Mouse (Mus musculus) MEL (cell line): ENCODE data around the gene Poglut1. TPM values are rescaled to one million over a fixed set of nuclear protein-coding genes. Genes with fewer than 3 reads are reported as not detected.

Source experiments
- DNase-seq: peaks from one replicate; pipeline ENCODE4 v3.0.0; 2011; ENCODE audit warnings: low read depth, low spot score
- H3K27ac ChIP-seq: 2 replicates; pipeline ENCODE4 v1.5.1; 2012; ENCODE audit warnings: low read depth, mild to moderate bottlenecking, control low read depth, low read length, moderate library complexity; ENCODE audit not compliant: control insufficient read depth
- H3K27me3 ChIP-seq, 2 experiments: fragments of 150-350 bp in 1 of 2; sonication (generic) in 1 of 2; 2 replicates each; pipeline ENCODE4 v1.6.1; 2012; ENCODE audit warnings: low read length in 2 of 2, mild to moderate bottlenecking in 2 of 2, improper control_type of control experiment in 1 of 2, moderate library complexity in 1 of 2; ENCODE audit not compliant: insufficient read depth in 2 of 2, control insufficient read depth in 1 of 2
- H3K36me3 ChIP-seq, 2 experiments: 2 replicates each; pipeline ENCODE4 v1.6.1; 2012 to 2014; ENCODE audit warnings: low read length in 2 of 2, improper control_type of control experiment in 1 of 2, inconsistent platforms in 1 of 2, mild to moderate bottlenecking in 1 of 2; ENCODE audit not compliant: insufficient read depth in 2 of 2, control insufficient read depth in 1 of 2
- H3K4me1 ChIP-seq, 2 experiments: fragments of 150-350 bp in 1 of 2; sonication (generic) in 1 of 2; 2 replicates each; pipeline ENCODE4 v1.6.1; 2012; ENCODE audit warnings: low read length in 2 of 2, improper control_type of control experiment in 1 of 2, mild to moderate bottlenecking in 1 of 2; ENCODE audit not compliant: insufficient read depth in 2 of 2, control insufficient read depth in 1 of 2
- H3K4me3 ChIP-seq, 2 experiments: fragments of 150-350 bp in 1 of 2; sonication (generic) in 1 of 2; 2 replicates each; pipeline ENCODE4 v1.5.1; 2012; ENCODE audit warnings: low read depth in 2 of 2, low read length in 2 of 2, mild to moderate bottlenecking in 2 of 2, moderate library complexity in 2 of 2, control low read depth in 1 of 2, improper control_type of control experiment in 1 of 2; ENCODE audit not compliant: control insufficient read depth in 1 of 2, insufficient read depth in 1 of 2
- H3K79me2 ChIP-seq: 2 replicates; pipeline ENCODE4 v1.6.1; 2012; ENCODE audit warnings: mild to moderate bottlenecking, low read length, moderate library complexity; ENCODE audit not compliant: control insufficient read depth, poor library complexity, insufficient read depth
- H3K9ac ChIP-seq: 2 replicates; pipeline ENCODE4 v1.6.1; 2012; ENCODE audit warnings: low read depth, mild to moderate bottlenecking, control low read depth, low read length, moderate library complexity; ENCODE audit not compliant: control insufficient read depth, poor library complexity, severe bottlenecking
- H3K9me3 ChIP-seq: fragments of 150-350 bp; sonication (generic); replicated peaks from 2 replicates; pipeline ENCODE4 v1.6.1; 2012; ENCODE audit warnings: mild to moderate bottlenecking, low read length, improper control_type of control experiment, moderate library complexity; ENCODE audit not compliant: insufficient read depth
- BHLHE40 ChIP-seq: IDR thresholded peaks from 2 replicates; pipeline ENCODE4 v1.6.1; 2012; ENCODE audit warnings: low read depth, mild to moderate bottlenecking, inconsistent platforms, low read length, improper control_type of control experiment, borderline replicate concordance
- CHD1 ChIP-seq: IDR thresholded peaks from 2 replicates; pipeline ENCODE4 v1.6.1; 2012; ENCODE audit warnings: low read depth, mild to moderate bottlenecking, inconsistent platforms, low read length, improper control_type of control experiment
- CTCF ChIP-seq, 3 experiments: IDR thresholded peaks in 2 of 3; conservative IDR thresholded peaks in 1 of 3; 2 replicates each; pipeline ENCODE4 v1.5.1; 2011 to 2012; ENCODE audit warnings: low read length in 3 of 3, low read depth in 2 of 3, mild to moderate bottlenecking in 2 of 3, improper control_type of control experiment in 1 of 3, inconsistent platforms in 1 of 3, mixed read lengths in 1 of 3, moderate library complexity in 1 of 3; ENCODE audit not compliant: control insufficient read depth in 1 of 3, insufficient read depth in 1 of 3, poor library complexity in 1 of 3, severe bottlenecking in 1 of 3
- ELF1 ChIP-seq: IDR thresholded peaks from 2 replicates; pipeline ENCODE4 v1.6.1; 2014; ENCODE audit warnings: low read depth, mild to moderate bottlenecking, inconsistent platforms, low read length, improper control_type of control experiment, moderate library complexity
- EP300 ChIP-seq, 2 experiments: IDR thresholded peaks; 2 replicates each; pipeline ENCODE4 v1.6.1; 2011; ENCODE audit warnings: improper control_type of control experiment in 2 of 2, low read length in 2 of 2, low read depth in 1 of 2, mild to moderate bottlenecking in 1 of 2
- ETS1 ChIP-seq: IDR thresholded peaks from 2 replicates; pipeline ENCODE4 v1.6.1; 2012; ENCODE audit warnings: low read depth, mild to moderate bottlenecking, inconsistent platforms, low read length, improper control_type of control experiment, moderate library complexity
- GABPA ChIP-seq: IDR thresholded peaks from 2 replicates; pipeline ENCODE4 v1.6.1; 2012; ENCODE audit warnings: low read depth, mild to moderate bottlenecking, inconsistent platforms, low read length, improper control_type of control experiment, moderate library complexity
- HCFC1 ChIP-seq: IDR thresholded peaks from 2 replicates; pipeline ENCODE4 v1.6.1; 2012; ENCODE audit warnings: low read depth, mild to moderate bottlenecking, inconsistent platforms, low read length, improper control_type of control experiment, moderate library complexity
- JUND ChIP-seq: IDR thresholded peaks from 2 replicates; pipeline ENCODE4 v1.6.1; 2011; ENCODE audit warnings: low read depth, mild to moderate bottlenecking, improper control_type of control experiment, low read length
- KAT2A ChIP-seq: conservative IDR thresholded peaks from 2 replicates; pipeline ENCODE4 v1.6.1; 2012; ENCODE audit warnings: low read depth, low read length, improper control_type of control experiment, inconsistent platforms
- MAFK ChIP-seq: IDR thresholded peaks from 2 replicates; pipeline ENCODE4 v1.6.1; 2011; ENCODE audit warnings: low read depth, mild to moderate bottlenecking, low read length, improper control_type of control experiment, borderline replicate concordance
- MAZ ChIP-seq: IDR thresholded peaks from 2 replicates; pipeline ENCODE4 v1.6.1; 2012; ENCODE audit warnings: low read depth, mild to moderate bottlenecking, inconsistent platforms, low read length, improper control_type of control experiment
- MEF2A ChIP-seq: IDR thresholded peaks from 2 replicates; pipeline ENCODE4 v1.6.1; 2014; ENCODE audit warnings: low read depth, mild to moderate bottlenecking, inconsistent platforms, low read length, improper control_type of control experiment; ENCODE audit not compliant: poor library complexity, insufficient replicate concordance, severe bottlenecking; ENCODE audit errors: extremely low read depth
- MXI1 ChIP-seq: IDR thresholded peaks from 2 replicates; pipeline ENCODE4 v1.6.1; 2011; ENCODE audit warnings: mild to moderate bottlenecking, low read depth, low read length, improper control_type of control experiment
- MYB ChIP-seq: IDR thresholded peaks from 2 replicates; pipeline ENCODE4 v1.6.1; 2011; ENCODE audit warnings: mild to moderate bottlenecking, low read depth, low read length, improper control_type of control experiment
- MYC ChIP-seq: IDR thresholded peaks from 2 replicates; pipeline ENCODE4 v1.6.1; 2011; ENCODE audit warnings: low read depth, mild to moderate bottlenecking, low read length, improper control_type of control experiment, moderate library complexity
- POLR2A ChIP-seq, 2 experiments: IDR thresholded peaks; 2 replicates each; pipeline ENCODE4 v1.6.1; 2011 to 2012; ENCODE audit warnings: low read length in 2 of 2, mild to moderate bottlenecking in 2 of 2, control low read depth in 1 of 2, improper control_type of control experiment in 1 of 2, low read depth in 1 of 2, moderate library complexity in 1 of 2; ENCODE audit not compliant: control insufficient read depth in 1 of 2, insufficient read depth in 1 of 2, poor library complexity in 1 of 2
- POLR2AphosphoS2 ChIP-seq: IDR thresholded peaks from 2 replicates; pipeline ENCODE4 v1.6.1; 2011; ENCODE audit warnings: low read length, improper control_type of control experiment
- POLR2AphosphoS5 ChIP-seq: IDR thresholded peaks from 2 replicates; pipeline ENCODE4 v1.6.1; 2012; ENCODE audit warnings: low read depth, borderline replicate concordance, mild to moderate bottlenecking, inconsistent platforms, low read length, moderate library complexity, mixed read lengths
- RAD21 ChIP-seq: IDR thresholded peaks from 2 replicates; pipeline ENCODE4 v1.6.1; 2011; ENCODE audit warnings: mild to moderate bottlenecking, low read depth, low read length, improper control_type of control experiment
- RCOR1 ChIP-seq: IDR thresholded peaks from 2 replicates; pipeline ENCODE4 v1.6.1; 2012; ENCODE audit warnings: low read depth, mild to moderate bottlenecking, inconsistent platforms, low read length, improper control_type of control experiment
- SIN3A ChIP-seq: IDR thresholded peaks from 2 replicates; pipeline ENCODE4 v1.6.1; 2012; ENCODE audit warnings: low read length, improper control_type of control experiment, inconsistent platforms
- TAL1 ChIP-seq: IDR thresholded peaks from 2 replicates; pipeline ENCODE4 v1.6.1; 2012; ENCODE audit warnings: mild to moderate bottlenecking, inconsistent platforms, low read length, moderate library complexity, mixed read lengths
- UBTF ChIP-seq: IDR thresholded peaks from 2 replicates; pipeline ENCODE4 v1.6.1; 2012; ENCODE audit warnings: low read depth, mild to moderate bottlenecking, inconsistent platforms, low read length, improper control_type of control experiment, moderate library complexity, borderline replicate concordance; ENCODE audit not compliant: insufficient read depth
- USF2 ChIP-seq, 2 experiments: IDR thresholded peaks; 2 replicates each; pipeline ENCODE4 v1.6.1; 2011 to 2012; ENCODE audit warnings: improper control_type of control experiment in 2 of 2, low read length in 2 of 2, borderline replicate concordance in 1 of 2, inconsistent platforms in 1 of 2, low read depth in 1 of 2, mild to moderate bottlenecking in 1 of 2; ENCODE audit not compliant: insufficient read depth in 1 of 2
- ZKSCAN1 ChIP-seq: IDR thresholded peaks from 2 replicates; pipeline ENCODE4 v1.6.1; 2012; ENCODE audit warnings: low read depth, mild to moderate bottlenecking, inconsistent platforms, low read length, improper control_type of control experiment, moderate library complexity
- ZMIZ1 ChIP-seq: IDR thresholded peaks from 2 replicates; pipeline ENCODE4 v1.6.1; 2012; ENCODE audit warnings: low read depth, mild to moderate bottlenecking, inconsistent platforms, low read length, improper control_type of control experiment, moderate library complexity
- ZNF384 ChIP-seq: IDR thresholded peaks from 2 replicates; pipeline ENCODE4 v1.6.1; 2012; ENCODE audit warnings: low read depth, mild to moderate bottlenecking, inconsistent platforms, low read length, improper control_type of control experiment
- polyA plus RNA-seq, 2 experiments: library from polyadenylated mRNA; stranded (reverse) in 1 of 2; unstranded in 1 of 2; fragments of >175 nt in 1 of 2; fragments of >200 nt in 1 of 2; gene quantifications; 2 replicates each; pipeline versions ENCODE4 v1.2.1 to v1.2.4; 2012; ENCODE audit warnings: low replicate concordance in 2 of 2, low read depth in 1 of 2; ENCODE audit not compliant: insufficient read length in 2 of 2, insufficient read depth in 1 of 2, missing spikeins in 1 of 2
- total RNA-seq: library from RNA; depleted of rRNA; stranded (reverse); fragments of 300-350 nt; gene quantifications from 2 replicates; pipeline ENCODE4 v1.2.3, GENCODE M21; 2012

Gene Poglut1
- total and polyA plus RNA-seq, 3 experiments: 17.9 to 28.6 TPM; not detected in 1

DNA sequence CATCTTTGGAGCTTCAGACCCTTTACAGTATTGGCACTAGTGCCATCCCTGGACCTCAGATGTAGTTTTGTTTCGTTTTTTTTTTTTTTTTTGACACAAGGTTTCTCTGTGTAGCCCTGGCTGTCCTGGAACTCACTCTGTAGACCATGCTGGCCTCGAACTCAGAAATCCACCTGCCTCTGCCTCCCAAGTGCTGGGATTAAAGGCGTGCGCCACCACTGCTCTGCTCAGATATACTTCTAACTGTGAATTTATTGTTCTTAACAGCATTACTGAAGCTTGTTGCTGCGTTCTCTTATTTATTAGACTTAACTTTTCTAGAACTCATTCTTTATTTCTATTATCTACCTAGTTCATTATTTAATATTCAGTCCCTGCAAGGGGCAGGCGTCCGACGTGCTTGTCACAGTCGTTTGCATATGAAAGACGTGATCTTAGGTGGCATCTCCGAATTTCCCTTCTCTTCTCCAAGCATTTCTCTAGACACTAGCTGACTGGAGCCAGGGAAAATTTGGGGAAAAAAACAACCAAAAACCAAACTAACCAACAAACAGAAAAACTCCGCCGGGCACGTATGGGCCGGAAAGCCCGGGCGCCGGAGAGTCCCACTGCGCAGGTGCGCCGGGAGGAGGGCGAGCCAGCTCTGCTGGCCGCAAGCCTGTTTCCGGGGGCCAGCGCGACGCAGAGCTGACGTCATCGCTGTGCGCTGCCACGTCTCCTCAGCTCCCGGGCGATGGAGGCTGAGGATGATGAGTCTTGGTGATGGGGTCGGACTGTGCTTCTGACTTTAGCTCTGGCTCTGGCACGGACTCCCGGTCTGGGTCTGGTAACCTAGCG is 12.3 kb upstream of the Poglut1 start (continued):
- TF ChIP-seq POLR2AphosphoS2: peak; percentile 85
- peak; percentile 93 for TF ChIP-seq HCFC1
- TF ChIP-seq CTCF (IDR thresholded peaks at IDR 0.05 in 2 of 3, conservative IDR thresholded peaks at IDR 0.05 in 1 of 3; ENCODE audit: control insufficient read depth in 1 of 3, insufficient read depth in 1 of 3, low read depth in 2 of 3, low read length in 3 of 3, poor library complexity in 1 of 3, severe bottlenecking in 1 of 3): no peak
- no peak for TF ChIP-seq MYB
- no peak for TF ChIP-seq UBTF
- no peak for TF ChIP-seq RAD21
- TF ChIP-seq MXI1: peak; percentile 94
- no peak; the same call in 1 of the 2 replicates for TF ChIP-seq KAT2A
- TF ChIP-seq MYC: no peak
- no peak for TF ChIP-seq MEF2A
- no peak for TF ChIP-seq TAL1
- TF ChIP-seq ZMIZ1: peak; percentile 88
- TF ChIP-seq MAFK: no peak
- peak; percentile 89 to 97 for TF ChIP-seq POLR2A (IDR thresholded peaks at IDR 0.05; ENCODE audit: control insufficient read depth in 1 of 2, insufficient read depth in 1 of 2, low read depth in 1 of 2, low read length in 2 of 2, poor library complexity in 1 of 2)
- peak; percentile 100 for TF ChIP-seq MAZ
- TF ChIP-seq RCOR1: no peak
- no peak for TF ChIP-seq ZKSCAN1
- TF ChIP-seq SIN3A: peak; percentile 92
- TF ChIP-seq POLR2AphosphoS5: 0 out of 2 replicates have a peak, but pooled peaks have one; percentile 18
- TF ChIP-seq ZNF384: no peak; the same call in 1 of the 2 replicates
- no peak for TF ChIP-seq GABPA
- peak in 1 of 2 experiments; percentile 32; a peak in 1 of 4 replicates for TF ChIP-seq EP300 (IDR thresholded peaks at IDR 0.05; ENCODE audit: low read depth in 1 of 2, low read length in 2 of 2)

GRCm38 (mm10) chr16:38558221-38558748 is 8.2 kb upstream of the Poglut1 start, which contains the start of gene Tmem39a:
Tmem39a (plus strand) TSS chr16:38558698.
- H3K9me3 ChIP-seq: no peaks in the 10 kb centered on the region
- no peak for DNase-seq
- H3K4me1 ChIP-seq: no peaks in the 10 kb centered on the region; a peak in 1 of 4 replicates
- H3K79me2 ChIP-seq: peaks cover 6% of the 10 kb centered on the region
- H3K9ac ChIP-seq: no peak within 1 kb of the TSS
- TF ChIP-seq ETS1: no peak
- TF ChIP-seq ELF1: no peak
- TF ChIP-seq RAD21: no peak
- no peak for TF ChIP-seq GABPA
- TF ChIP-seq MYB: no peak
- no peak for TF ChIP-seq CHD1
- TF ChIP-seq TAL1: no peak
- TF ChIP-seq BHLHE40: no peak
- TF ChIP-seq RCOR1: no peak
- TF ChIP-seq POLR2A (IDR thresholded peaks at IDR 0.05; ENCODE audit: control insufficient read depth in 1 of 2, insufficient read depth in 1 of 2, low read depth in 1 of 2, low read length in 2 of 2, poor library complexity in 1 of 2): no peak
- no peak for TF ChIP-seq USF2 (IDR thresholded peaks at IDR 0.05; ENCODE audit: borderline replicate concordance in 1 of 2, insufficient read depth in 1 of 2, low read depth in 1 of 2, low read length in 2 of 2)
- TF ChIP-seq JUND: no peak
- H3K4me3 ChIP-seq: no peak within 1 kb of the TSS
- H3K36me3 ChIP-seq: peaks cover 0 to 5% of the 10 kb centered on the region in 2 experiments; a peak in 1 of 4 replicates
- H3K27ac ChIP-seq: no peak within 1 kb of the TSS
- peaks cover 16 to 23% of the 10 kb centered on the region in 2 experiments for H3K27me3 ChIP-seq
